Mouse (Mus musculus): ENCODE results near the gene C130026I21Rik. TPM values are rescaled to one million over a fixed set of nuclear protein-coding genes. Genes with fewer than 3 reads are reported as not detected.
"Not testable (repeated sequence)": the region's sequence is repeated elsewhere in the genome, so short reads cannot be mapped to it uniquely, and the experiment has no call there.

C130026I21Rik gene
- total and polyA plus RNA-seq, 2 experiments from 2014 or later, result 0.52 to 13.3 TPM

DNA sequence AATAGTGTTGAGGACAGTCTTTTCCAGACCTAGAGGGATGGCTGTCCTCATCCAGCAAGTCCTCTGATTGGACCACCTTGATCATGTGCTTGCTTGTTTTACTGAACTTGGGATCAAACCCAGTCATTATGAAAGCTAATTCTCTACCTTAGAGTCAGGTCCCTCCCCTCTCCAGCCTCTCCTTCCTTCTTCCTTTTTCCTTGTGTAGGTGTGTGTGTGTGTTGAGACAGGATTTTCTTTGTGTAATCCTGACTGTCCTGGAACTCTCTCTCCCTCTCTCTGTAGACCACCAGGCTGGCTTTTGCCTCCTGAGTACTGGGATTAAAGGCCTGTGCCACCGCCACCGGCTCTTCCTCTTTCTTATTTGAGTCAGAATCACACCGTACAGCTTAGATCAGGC is 313.6 kb downstream of the C130026I21Rik start:
- H3K27me3 ChIP-seq (ENCODE audit: control insufficient read depth, insufficient read depth, low read length); H3K4me1 ChIP-seq (ENCODE audit: control insufficient read depth, insufficient read depth); H3K4me2 ChIP-seq (ENCODE audit: low read depth, low read length); H3K27ac ChIP-seq (ENCODE audit: low read depth); H3K9ac ChIP-seq (replicated peaks; ENCODE audit: low read depth, low read length); H3K4me3 ChIP-seq (ENCODE audit: low read depth, low read length); ATAC-seq (ENCODE audit: insufficient read depth, low read depth); H3K36me3 ChIP-seq (replicated peaks; ENCODE audit: control insufficient read depth, insufficient read depth, low read length); DNase-seq (ENCODE audit: low spot score); H3K9me3 ChIP-seq (replicated peaks; ENCODE audit: control insufficient read depth, low read length): not testable (repeated sequence)
- WGBS, result 69% methylated on average over 3 of the region's 3 CpGs

DNA sequence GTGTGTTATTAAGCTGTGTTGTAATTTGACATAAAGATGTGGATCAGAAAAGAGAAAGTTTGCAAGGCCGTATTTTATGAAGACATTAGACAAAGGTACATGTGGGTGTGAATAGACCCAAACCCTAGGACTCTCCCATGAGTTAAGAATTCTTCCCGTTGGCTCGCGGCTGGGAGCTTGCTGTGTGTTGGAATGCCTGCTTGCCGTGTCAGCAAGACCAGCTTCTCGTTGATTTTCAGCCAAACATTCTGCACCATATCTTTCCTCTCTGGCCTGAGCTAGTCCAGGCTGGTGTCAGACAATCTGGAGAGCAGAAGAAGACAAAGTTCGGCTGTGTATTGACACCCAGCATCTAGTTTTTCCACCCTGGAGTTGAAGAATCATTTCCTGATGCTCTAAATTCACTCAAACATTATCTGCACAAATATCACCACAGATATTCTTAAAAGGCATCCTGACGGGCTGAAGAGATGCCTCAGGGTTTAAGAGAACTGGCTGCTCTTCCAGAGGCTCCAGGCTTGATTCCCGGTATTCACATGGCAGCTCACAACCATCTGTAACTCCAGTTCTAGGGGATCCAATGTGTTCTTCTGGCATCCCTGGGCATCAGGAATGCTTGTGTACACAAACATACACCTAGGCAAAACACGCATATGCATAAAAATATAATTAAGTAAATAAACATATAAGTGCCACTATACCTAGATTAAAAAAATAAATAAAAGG is 317.7 kb downstream of the C130026I21Rik start:
- H3K36me3 ChIP-seq (replicated peaks; ENCODE audit: control insufficient read depth, insufficient read depth, low read length), result no peaks in the 10 kb centered on the region
- 49% methylated on average over 10 of the region's 10 CpGs for WGBS
- no peaks in the 10 kb centered on the region for H3K27me3 ChIP-seq (ENCODE audit: control insufficient read depth, insufficient read depth, low read length)
- no peak overlapping the region for H3K4me3 ChIP-seq (ENCODE audit: low read depth, low read length)
- no peak for DNase-seq (ENCODE audit: low spot score)
- TF ChIP-seq EP300 (IDR thresholded peaks at IDR 0.05; ENCODE audit: low read depth) (no peak), CTCF (IDR thresholded peaks at IDR 0.05; ENCODE audit: low read depth) (no peak)
- no peak overlapping the region for H3K9ac ChIP-seq (replicated peaks; ENCODE audit: low read depth, low read length)
- no peaks in the 10 kb centered on the region for H3K4me1 ChIP-seq (ENCODE audit: control insufficient read depth, insufficient read depth)
- no peak overlapping the region for H3K27ac ChIP-seq (ENCODE audit: low read depth)
- no peak overlapping the region for H3K4me2 ChIP-seq (ENCODE audit: low read depth, low read length)
- ATAC-seq (ENCODE audit: insufficient read depth, low read depth), result no peak
- 0 out of 2 replicates have a peak, but pooled peaks cover 5% of the 10 kb centered on the region for H3K9me3 ChIP-seq (replicated peaks; ENCODE audit: control insufficient read depth, low read length)

DNA sequence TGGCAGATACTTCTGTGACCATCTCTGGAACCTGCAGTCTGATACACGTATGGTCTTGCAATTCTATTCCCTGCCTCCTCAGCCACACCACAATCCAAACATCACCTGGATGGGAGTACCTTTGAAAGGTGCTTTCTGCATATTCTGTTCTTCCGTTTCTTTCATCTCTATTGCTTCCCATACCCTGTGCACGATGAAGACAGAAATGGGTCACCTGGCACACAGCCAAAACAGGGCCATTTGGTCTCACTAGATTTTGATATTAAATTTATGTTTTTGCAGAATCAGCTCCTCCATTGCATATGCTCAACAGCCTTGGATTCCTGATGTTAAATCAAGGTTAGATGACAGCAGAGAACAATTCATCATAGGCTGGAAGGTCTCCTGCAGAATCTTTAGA is 318.8 kb downstream of the C130026I21Rik start:
- no peaks in the 10 kb centered on the region for H3K36me3 ChIP-seq (replicated peaks; ENCODE audit: control insufficient read depth, insufficient read depth, low read length)
- H3K4me2 ChIP-seq (ENCODE audit: low read depth, low read length), result no peak overlapping the region
- DNase-seq (ENCODE audit: low spot score) (no peak), ATAC-seq (ENCODE audit: insufficient read depth, low read depth) (no peak)
- H3K9me3 ChIP-seq (replicated peaks; ENCODE audit: control insufficient read depth, low read length), result 0 out of 2 replicates have a peak, but pooled peaks cover under 1% of the 10 kb centered on the region
- H3K4me1 ChIP-seq (ENCODE audit: control insufficient read depth, insufficient read depth), result no peaks in the 10 kb centered on the region
- H3K4me3 ChIP-seq (ENCODE audit: low read depth, low read length), result no peak overlapping the region
- no peaks in the 10 kb centered on the region for H3K27me3 ChIP-seq (ENCODE audit: control insufficient read depth, insufficient read depth, low read length)
- WGBS, result 77% methylated on average over 3 of the region's 3 CpGs
- no peak overlapping the region for H3K27ac ChIP-seq (ENCODE audit: low read depth)
- TF ChIP-seq CTCF (IDR thresholded peaks at IDR 0.05; ENCODE audit: low read depth) (no peak), EP300 (IDR thresholded peaks at IDR 0.05; ENCODE audit: low read depth) (no peak)
- H3K9ac ChIP-seq (replicated peaks; ENCODE audit: low read depth, low read length), result no peak overlapping the region

DNA sequence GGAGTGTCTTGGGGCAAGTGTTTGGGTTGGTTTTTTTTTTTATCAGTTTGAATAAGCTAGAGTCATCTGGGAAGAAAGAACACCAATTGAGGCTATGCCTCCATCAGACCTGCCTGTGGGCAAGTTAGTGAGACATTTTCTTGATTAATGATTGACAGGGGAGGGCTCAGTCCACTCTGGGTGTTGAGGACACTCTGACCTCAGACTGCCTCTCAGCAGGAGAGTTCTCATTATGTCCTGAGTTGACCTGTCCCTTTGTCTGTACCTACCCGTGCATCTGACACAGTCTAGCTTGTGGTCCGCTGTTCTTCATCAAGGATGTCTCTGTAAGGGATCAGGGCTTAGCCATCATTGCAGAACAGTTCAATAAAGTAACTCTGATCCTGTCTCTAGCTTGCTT is 323.0 kb downstream of the C130026I21Rik start:
- no peaks in the 10 kb centered on the region for H3K27me3 ChIP-seq (ENCODE audit: control insufficient read depth, insufficient read depth, low read length)
- no peak for DNase-seq (ENCODE audit: low spot score)
- no peaks in the 10 kb centered on the region for H3K36me3 ChIP-seq (replicated peaks; ENCODE audit: control insufficient read depth, insufficient read depth, low read length)
- 73% methylated on average over 2 of the region's 2 CpGs for WGBS
- ATAC-seq (ENCODE audit: insufficient read depth, low read depth), result no peak
- no peak for TF ChIP-seq EP300 (IDR thresholded peaks at IDR 0.05; ENCODE audit: low read depth)
- no peak for TF ChIP-seq CTCF (IDR thresholded peaks at IDR 0.05; ENCODE audit: low read depth)
- no peak overlapping the region for H3K4me3 ChIP-seq (ENCODE audit: low read depth, low read length)
- H3K27ac ChIP-seq (ENCODE audit: low read depth), result no peak overlapping the region
- H3K4me1 ChIP-seq (ENCODE audit: control insufficient read depth, insufficient read depth), result no peaks in the 10 kb centered on the region
- H3K9ac ChIP-seq (replicated peaks; ENCODE audit: low read depth, low read length), result no peak overlapping the region
- 0 out of 2 replicates have a peak, but pooled peaks cover 6% of the 10 kb centered on the region for H3K9me3 ChIP-seq (replicated peaks; ENCODE audit: control insufficient read depth, low read length)
- H3K4me2 ChIP-seq (ENCODE audit: low read depth, low read length), result no peak overlapping the region

DNA sequence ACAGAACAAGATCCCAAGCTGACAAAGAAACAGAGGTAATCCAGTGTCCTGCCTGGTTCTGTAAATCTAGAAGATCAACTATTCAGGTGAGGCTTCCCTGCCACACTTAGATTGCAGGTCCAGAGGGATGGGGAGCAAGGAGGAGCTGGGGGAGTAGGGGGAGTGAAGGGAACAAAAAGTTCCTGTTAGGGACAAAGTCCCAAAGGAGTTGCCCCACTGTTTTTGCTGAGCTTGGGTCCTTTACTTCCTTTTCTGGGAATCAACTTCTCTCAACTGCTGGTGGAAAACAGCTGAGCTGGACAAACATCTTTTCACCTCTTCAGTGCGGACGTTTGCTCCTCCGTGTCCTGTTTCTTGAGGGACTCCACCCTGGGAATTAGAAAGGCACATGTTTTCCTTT is 324.4 kb downstream of the C130026I21Rik start:
- Histone ChIP-seq H3K9ac (replicated peaks; ENCODE audit: low read depth, low read length) (no peak overlapping the region), H3K4me1 (ENCODE audit: control insufficient read depth, insufficient read depth) (no peaks in the 10 kb centered on the region), H3K27me3 (ENCODE audit: control insufficient read depth, insufficient read depth, low read length) (no peaks in the 10 kb centered on the region), H3K9me3 (replicated peaks; ENCODE audit: control insufficient read depth, low read length) (0 out of 2 replicates have a peak, but pooled peaks cover 6% of the 10 kb centered on the region), H3K4me2 (ENCODE audit: low read depth, low read length) (no peak overlapping the region), H3K36me3 (replicated peaks; ENCODE audit: control insufficient read depth, insufficient read depth, low read length) (no peaks in the 10 kb centered on the region), H3K4me3 (ENCODE audit: low read depth, low read length) (no peak overlapping the region), H3K27ac (ENCODE audit: low read depth) (no peak overlapping the region)
- 65% methylated on average over 3 of the region's 3 CpGs for WGBS
- DNase-seq (ENCODE audit: low spot score), result no peak
- no peak for ATAC-seq (ENCODE audit: insufficient read depth, low read depth)
- TF ChIP-seq CTCF (IDR thresholded peaks at IDR 0.05; ENCODE audit: low read depth) (no peak), EP300 (IDR thresholded peaks at IDR 0.05; ENCODE audit: low read depth) (no peak)

DNA sequence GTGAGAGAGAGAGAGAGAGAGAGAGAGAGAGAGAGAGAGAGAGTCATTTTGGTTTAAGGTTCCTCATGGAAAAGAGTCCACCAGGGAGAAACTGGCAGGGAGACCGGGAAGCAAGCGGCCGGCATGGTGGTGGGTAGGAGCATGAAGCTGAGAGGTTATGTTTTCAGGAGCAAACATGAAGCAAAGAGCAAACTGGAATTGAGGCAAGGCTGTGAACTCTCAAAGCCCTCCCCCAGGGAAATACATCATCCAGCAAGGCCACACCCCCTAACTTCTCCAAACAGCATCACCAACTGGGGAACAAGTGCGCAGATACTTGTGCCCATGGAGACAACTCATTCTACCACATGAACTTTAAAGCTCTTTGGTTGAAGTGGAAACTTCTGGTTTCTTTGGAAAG is 326.8 kb downstream of the C130026I21Rik start:
- H3K36me3 ChIP-seq (replicated peaks; ENCODE audit: control insufficient read depth, insufficient read depth, low read length), result no peaks in the 10 kb centered on the region
- 0 out of 2 replicates have a peak, but pooled peaks cover 6% of the 10 kb centered on the region for H3K9me3 ChIP-seq (replicated peaks; ENCODE audit: control insufficient read depth, low read length)
- H3K4me3 ChIP-seq (ENCODE audit: low read depth, low read length), result no peak overlapping the region
- TF ChIP-seq CTCF (IDR thresholded peaks at IDR 0.05; ENCODE audit: low read depth) (no peak), EP300 (IDR thresholded peaks at IDR 0.05; ENCODE audit: low read depth) (no peak)
- H3K9ac ChIP-seq (replicated peaks; ENCODE audit: low read depth, low read length), result no peak overlapping the region
- H3K4me2 ChIP-seq (ENCODE audit: low read depth, low read length), result no peak overlapping the region
- ATAC-seq (ENCODE audit: insufficient read depth, low read depth) (no peak), DNase-seq (ENCODE audit: low spot score) (no peak)
- no peaks in the 10 kb centered on the region for H3K4me1 ChIP-seq (ENCODE audit: control insufficient read depth, insufficient read depth)
- H3K27me3 ChIP-seq (ENCODE audit: control insufficient read depth, insufficient read depth, low read length), result no peaks in the 10 kb centered on the region
- 90% methylated on average over 4 of the region's 4 CpGs for WGBS
- no peak overlapping the region for H3K27ac ChIP-seq (ENCODE audit: low read depth)

Small RNA genes lying within 50 kb of the gene (microRNA-seq; reads per million reads assigned to microRNA genes)
- gene Gm27907, result not detected

Other genes starting within 250 kb of the C130026I21Rik start
- not detected in 2 replicates for gene Gm10553, start 170.4 kb downstream of the C130026I21Rik start, total RNA-seq (2014; rRNA removed; ENCODE audit: low replicate concordance)
- not detected in 2 replicates for gene Gm10553, start 170.4 kb downstream of the C130026I21Rik start, polyA plus RNA-seq (2015; fragmentation: Nextera tagmentation; extraction: Ambion mirVana)
- gene A530032D15Rik, start 160.7 kb downstream of the C130026I21Rik start, total RNA-seq (2014; rRNA removed; ENCODE audit: low replicate concordance), result not detected in 2 replicates
- gene A530032D15Rik, start 160.7 kb downstream of the C130026I21Rik start, polyA plus RNA-seq (2015; fragmentation: Nextera tagmentation; extraction: Ambion mirVana), result not detected in 2 replicates